Mouse (Mus musculus) heart, postnatal 25 days (tissue): ENCODE data around the gene Gnl1. TPM values are rescaled to one million over a fixed set of nuclear protein-coding genes. Genes with fewer than 3 reads are reported as not detected.
"Not testable (repeated sequence)": the region's sequence is repeated elsewhere in the genome, so short reads cannot be mapped to it uniquely, and the experiment has no call there.

Experiments used
- DNase-seq: peaks from one replicate; pipeline ENCODE4 v3.0.0; 2022; ENCODE audit warnings: low spot score
- intact Hi-C: fragments of 180-260 bp; cut with DNase I; formaldehyde crosslinking; loops from one replicate; pipeline ENCODE4 v1.15.1; 2025
- total RNA-seq, 2 experiments: library from RNA; stranded (reverse); gene quantifications; 2 replicates each; pipeline ENCODE4 v1.2.3; 2021

Gene Gnl1
- 10 to 100 TPM; 26.4 to 26.6 TPM for total RNA-seq

- peak; percentile 85 for DNase-seq
- intact Hi-C loops: loop anchor here (2.0 to 10.0 kb wide), 3 partner anchors 15 to 145 kb away; partner anchors contain the start of gene Tubb5
Observed at GRCm38 (mm10) chr17:35979401-35980362, at the start of gene Gnl1, which contains the start of gene Prr3. Gene Gnl1 (plus strand): TSS chr17:35979851. Gene Prr3 (minus strand): TSS chr17:35980236.

- intact Hi-C loops: loop anchor here (10.0 kb wide), 1 partner anchor 134 kb away; no protein-coding TSS in a partner anchor
- DNase-seq: no peak
Observed at GRCm38 (mm10) chr17:35930627-35931026, 49.0 kb upstream of the Gnl1 start.

GRCm38 (mm10) chr17:35932608-35933007, 47.0 kb upstream of the Gnl1 start:
- DNase-seq: no peak
- intact Hi-C loops: loop anchor here (10.0 kb wide), 1 partner anchor 132 kb away; no protein-coding TSS in a partner anchor

GRCm38 (mm10) chr17:35935763-35936162, 43.9 kb upstream of the Gnl1 start:
- intact Hi-C loops: loop anchor here (10.0 kb wide), 1 partner anchor 129 kb away; no protein-coding TSS in a partner anchor
- DNase-seq: not testable (repeated sequence)

- intact Hi-C loops: loop anchor here (1.0 to 10.0 kb wide), 2 partner anchors 55 to 127 kb away; no protein-coding TSS in a partner anchor
- no peak for DNase-seq
Observed at GRCm38 (mm10) chr17:35937700-35938348, 41.8 kb upstream of the Gnl1 start.

GRCm38 (mm10) chr17:35939108-35939507, 40.5 kb upstream of the Gnl1 start:
- intact Hi-C loops: loop anchor here (10.0 kb wide), 1 partner anchor 126 kb away; no protein-coding TSS in a partner anchor
- DNase-seq: no peak

GRCm38 (mm10) chr17:35939941-35940340, 39.7 kb upstream of the Gnl1 start:
- no peak for DNase-seq
- intact Hi-C loops: loop anchor here (10.0 kb wide), 1 partner anchor 125 kb away; no protein-coding TSS in a partner anchor

- DNase-seq, intact Hi-C loops: not testable (repeated sequence)
Observed at GRCm38 (mm10) chr17:35950946-35951345, 28.7 kb upstream of the Gnl1 start.

GRCm38 (mm10) chr17:35952559-35952958, 27.1 kb upstream of the Gnl1 start:
- DNase-seq, intact Hi-C loops: not testable (repeated sequence)

- DNase-seq: no peak
- intact Hi-C loops: no loop called here
Observed at GRCm38 (mm10) chr17:35954665-35955064, 25.0 kb upstream of the Gnl1 start.

GRCm38 (mm10) chr17:35958533-35959223, 21.0 kb upstream of the Gnl1 start:
- no peak for DNase-seq
- intact Hi-C loops: no loop called here

GRCm38 (mm10) chr17:35963279-35963678, 16.4 kb upstream of the Gnl1 start:
- intact Hi-C loops: no loop called here
- no peak for DNase-seq

- intact Hi-C loops: loop anchor here (2.0 kb wide), 1 partner anchor 47 kb away; no protein-coding TSS in a partner anchor
- no peak for DNase-seq
Observed at GRCm38 (mm10) chr17:35967621-35968020, 12.0 kb upstream of the Gnl1 start.

- intact Hi-C loops: loop anchor here (2.0 kb wide), 1 partner anchor 49 kb away; no protein-coding TSS in a partner anchor
- DNase-seq: peak; percentile 97
Observed at GRCm38 (mm10) chr17:35969418-35970389, 9.9 kb upstream of the Gnl1 start, which contains the start of gene Abcf1. Gene Abcf1 (minus strand): TSS chr17:35969761.

- intact Hi-C loops: no loop called here
- no peak for DNase-seq
Observed at GRCm38 (mm10) chr17:35972131-35972530, 7.5 kb upstream of the Gnl1 start.

- intact Hi-C loops: loop anchor here (2.0 kb wide), 1 partner anchor 14 kb away; no protein-coding TSS in a partner anchor
- no peak for DNase-seq
Observed at GRCm38 (mm10) chr17:35978811-35979400, 745 bp upstream of the Gnl1 start.

- intact Hi-C loops: loop anchor here (5.0 to 10.0 kb wide), 2 partner anchors 58 to 146 kb away; partner anchors contain the start of gene Tubb5
- peak; percentile 44 for DNase-seq
Observed at GRCm38 (mm10) chr17:35980363-35980754, 708 bp downstream of the Gnl1 start.

- intact Hi-C loops: loop anchor here (5.0 to 10.0 kb wide), 2 partner anchors 59 to 147 kb away; partner anchors contain the start of gene Tubb5
- DNase-seq: no peak
Observed at GRCm38 (mm10) chr17:35981776-35982175, 2.1 kb downstream of the Gnl1 start.
